Mouse (Mus musculus): ENCODE results near the gene Arhgef3. TPM values are rescaled to one million over a fixed set of nuclear protein-coding genes. Genes with fewer than 3 reads are reported as not detected.
A peak's percentile ranks its signal among the peaks of the same experiment; 100 is the strongest.

Arhgef3 gene
- total RNA-seq, 1 experiment = 7.6 TPM

DNA sequence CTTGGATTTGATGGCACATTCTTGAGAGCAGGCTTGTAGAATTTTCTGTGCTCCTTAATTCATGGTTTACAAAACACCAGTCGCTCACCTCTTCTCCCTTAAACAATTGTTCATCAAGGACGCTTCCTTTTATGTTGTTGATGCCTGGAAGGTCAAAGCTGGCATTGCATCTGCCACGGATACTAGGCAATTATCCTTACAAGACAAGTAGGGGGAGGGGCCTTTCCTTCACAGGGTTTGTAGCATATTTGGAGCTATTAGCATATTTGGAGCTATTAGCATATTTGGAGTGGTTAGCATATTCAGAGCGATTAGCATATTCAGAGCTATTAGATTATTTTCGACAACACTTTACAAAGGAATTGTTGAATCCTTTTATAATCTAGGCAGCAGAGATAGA, 20.5 kb upstream of the Arhgef3 start:
- DNase-seq (ENCODE audit: low read depth, low spot score) = no peak
- Histone ChIP-seq H3K4me1 (ENCODE audit: control insufficient read depth in 2 of 2, insufficient read depth in 2 of 2, low read length in 2 of 2, poor library complexity in 1 of 2) (peaks cover 14 to 18% of the 10 kb centered on the region in 2 experiments), H3K36me3 (ENCODE audit: control insufficient read depth, insufficient read depth, low read length, poor library complexity, severe bottlenecking) (peaks cover 27% of the 10 kb centered on the region), H3K9ac (ENCODE audit: insufficient read depth, low read depth, low read length, poor library complexity, severe bottlenecking) (no peak overlapping the region), H3K9me3 (ENCODE audit: control insufficient read depth, insufficient read depth, low read depth, low read length) (no peaks in the 10 kb centered on the region), H3K27ac (ENCODE audit: insufficient read depth, low read depth, low read length, poor library complexity, severe bottlenecking) (no peak overlapping the region; the same call in 1 of the 2 replicates), H3K4me3 (ENCODE audit: insufficient read depth in 1 of 2, low read depth in 1 of 2, low read length in 2 of 2, poor library complexity in 1 of 2, severe bottlenecking in 1 of 2) (no peak overlapping the region)
- in situ Hi-C loops (cut with MboI; ENCODE audit: low sequenced_read_pairs in 2 of 2, unreplicated experiment in 2 of 2) = no loop called here
- TF ChIP-seq ZNF384 (IDR thresholded peaks at IDR 0.05; ENCODE audit: low read depth, low read length) (no peak), HCFC1 (IDR thresholded peaks at IDR 0.05; ENCODE audit: borderline replicate concordance, insufficient read depth, low read length) (no peak), CHD2 (IDR thresholded peaks at IDR 0.05; ENCODE audit: low read depth, low read length) (no peak), ZC3H11A (IDR thresholded peaks at IDR 0.05; ENCODE audit: borderline replicate concordance, low read depth, low read length) (no peak), MAFK (IDR thresholded peaks at IDR 0.05; ENCODE audit: insufficient read depth, low read depth, low read length) (no peak)

DNA sequence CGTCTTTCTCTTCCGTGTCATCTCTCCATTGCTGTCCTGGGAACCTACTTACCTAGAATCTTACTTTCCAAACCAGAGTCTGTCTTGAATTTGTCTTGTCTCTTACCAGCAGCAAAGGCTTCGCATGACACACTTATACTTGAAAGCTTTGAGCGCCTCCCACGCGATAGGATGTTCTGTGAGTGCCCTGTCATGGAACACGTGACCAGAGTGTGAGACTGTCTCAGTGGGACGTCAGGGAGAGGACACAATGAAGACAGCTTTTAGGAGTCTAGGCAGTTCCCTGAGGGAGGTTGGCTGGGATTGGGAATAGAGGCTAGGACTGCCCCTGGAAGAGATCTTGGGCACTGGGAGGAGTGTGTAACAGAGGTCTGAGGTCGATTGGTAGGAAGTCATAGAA, 18.6 kb upstream of the Arhgef3 start:
- H3K4me1 ChIP-seq (ENCODE audit: control insufficient read depth in 2 of 2, insufficient read depth in 2 of 2, low read length in 2 of 2, poor library complexity in 1 of 2) = peaks cover 14 to 18% of the 10 kb centered on the region in 2 experiments
- H3K9ac ChIP-seq (ENCODE audit: insufficient read depth, low read depth, low read length, poor library complexity, severe bottlenecking) = no peak overlapping the region; the same call in 1 of the 2 replicates
- H3K9me3 ChIP-seq (ENCODE audit: control insufficient read depth, insufficient read depth, low read depth, low read length) = no peaks in the 10 kb centered on the region
- H3K36me3 ChIP-seq (ENCODE audit: control insufficient read depth, insufficient read depth, low read length, poor library complexity, severe bottlenecking) = peaks cover 43% of the 10 kb centered on the region
- no peak for DNase-seq (ENCODE audit: low read depth, low spot score)
- H3K27ac ChIP-seq (ENCODE audit: insufficient read depth, low read depth, low read length, poor library complexity, severe bottlenecking) = peak overlapping the region; percentile 28
- no peak overlapping the region for H3K4me3 ChIP-seq (ENCODE audit: insufficient read depth in 1 of 2, low read depth in 1 of 2, low read length in 2 of 2, poor library complexity in 1 of 2, severe bottlenecking in 1 of 2)
- TF ChIP-seq ZC3H11A (IDR thresholded peaks at IDR 0.05; ENCODE audit: borderline replicate concordance, low read depth, low read length) (no peak), ZNF384 (IDR thresholded peaks at IDR 0.05; ENCODE audit: low read depth, low read length) (no peak), CHD2 (IDR thresholded peaks at IDR 0.05; ENCODE audit: low read depth, low read length) (no peak), MAFK (IDR thresholded peaks at IDR 0.05; ENCODE audit: insufficient read depth, low read depth, low read length) (no peak), HCFC1 (IDR thresholded peaks at IDR 0.05; ENCODE audit: borderline replicate concordance, insufficient read depth, low read length) (no peak)
- in situ Hi-C loops (cut with MboI; ENCODE audit: low sequenced_read_pairs in 2 of 2, unreplicated experiment in 2 of 2) = no loop called here

DNA sequence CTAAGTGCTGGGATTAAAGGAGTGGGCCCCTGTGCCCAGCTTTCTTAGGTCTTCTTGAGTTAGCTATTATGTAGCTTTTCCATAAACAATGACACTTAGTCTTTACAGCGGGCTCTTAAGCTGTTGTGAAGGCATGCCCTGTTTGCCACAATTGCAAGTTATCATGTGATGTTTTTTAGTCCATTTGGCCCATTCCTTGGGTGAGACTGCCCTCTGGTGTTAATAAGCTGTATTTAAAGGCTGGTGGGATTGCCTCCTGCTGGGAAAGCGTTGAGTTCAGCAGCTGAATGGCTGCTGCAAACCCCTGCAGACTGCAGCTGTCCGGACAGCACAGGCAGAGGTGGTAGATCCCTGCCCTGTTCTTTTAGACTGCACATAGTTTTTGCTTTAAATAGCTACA, 17.9 kb upstream of the Arhgef3 start:
- Histone ChIP-seq H3K4me1 (ENCODE audit: control insufficient read depth in 2 of 2, insufficient read depth in 2 of 2, low read length in 2 of 2, poor library complexity in 1 of 2) (peaks cover 14 to 18% of the 10 kb centered on the region in 2 experiments), H3K9me3 (ENCODE audit: control insufficient read depth, insufficient read depth, low read depth, low read length) (no peaks in the 10 kb centered on the region), H3K9ac (ENCODE audit: insufficient read depth, low read depth, low read length, poor library complexity, severe bottlenecking) (no peak overlapping the region; the same call in 1 of the 2 replicates), H3K27ac (ENCODE audit: insufficient read depth, low read depth, low read length, poor library complexity, severe bottlenecking) (peak overlapping the region; percentile 28; the same call in 1 of the 2 replicates), H3K36me3 (ENCODE audit: control insufficient read depth, insufficient read depth, low read length, poor library complexity, severe bottlenecking) (peaks cover 48% of the 10 kb centered on the region), H3K4me3 (ENCODE audit: insufficient read depth in 1 of 2, low read depth in 1 of 2, low read length in 2 of 2, poor library complexity in 1 of 2, severe bottlenecking in 1 of 2) (no peak overlapping the region)
- DNase-seq (ENCODE audit: low read depth, low spot score) = peak; percentile 70
- in situ Hi-C loops (cut with MboI; ENCODE audit: low sequenced_read_pairs in 2 of 2, unreplicated experiment in 2 of 2) = no loop called here
- TF ChIP-seq HCFC1 (IDR thresholded peaks at IDR 0.05; ENCODE audit: borderline replicate concordance, insufficient read depth, low read length) (no peak), ZC3H11A (IDR thresholded peaks at IDR 0.05; ENCODE audit: borderline replicate concordance, low read depth, low read length) (peak; percentile 93)

DNA sequence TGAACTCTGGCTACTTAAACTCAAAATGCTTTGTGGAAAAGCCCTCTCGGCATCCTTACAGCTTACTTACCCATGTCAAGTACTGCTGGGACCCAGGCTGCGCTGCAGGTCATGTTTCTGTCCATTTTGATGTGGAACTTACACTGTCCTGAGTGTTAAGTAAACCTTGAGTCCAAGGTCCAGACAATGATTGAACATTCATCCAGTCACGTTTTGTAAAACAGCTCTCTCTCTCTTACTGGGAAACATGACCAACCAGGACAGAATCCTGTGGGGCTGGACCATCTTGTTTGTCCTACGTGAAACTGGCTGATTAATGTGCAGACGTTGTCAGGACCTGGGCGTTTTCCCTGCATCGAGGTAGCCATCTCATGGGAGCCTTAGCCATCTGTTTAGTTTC, 13.0 kb upstream of the Arhgef3 start:
- no peak overlapping the region for H3K9ac ChIP-seq (ENCODE audit: insufficient read depth, low read depth, low read length, poor library complexity, severe bottlenecking)
- no peak overlapping the region for H3K4me3 ChIP-seq (ENCODE audit: insufficient read depth in 1 of 2, low read depth in 1 of 2, low read length in 2 of 2, poor library complexity in 1 of 2, severe bottlenecking in 1 of 2)
- TF ChIP-seq MAFK (IDR thresholded peaks at IDR 0.05; ENCODE audit: insufficient read depth, low read depth, low read length) (no peak), CHD2 (IDR thresholded peaks at IDR 0.05; ENCODE audit: low read depth, low read length) (no peak)
- H3K9me3 ChIP-seq (ENCODE audit: control insufficient read depth, insufficient read depth, low read depth, low read length) = no peaks in the 10 kb centered on the region
- H3K4me1 ChIP-seq (ENCODE audit: control insufficient read depth in 2 of 2, insufficient read depth in 2 of 2, low read length in 2 of 2, poor library complexity in 1 of 2) = peaks cover 0 to 20% of the 10 kb centered on the region in 2 experiments; a peak in 2 of 4 replicates
- in situ Hi-C loops (cut with MboI; ENCODE audit: low sequenced_read_pairs in 2 of 2, unreplicated experiment in 2 of 2) = no loop called here
- H3K36me3 ChIP-seq (ENCODE audit: control insufficient read depth, insufficient read depth, low read length, poor library complexity, severe bottlenecking) = peaks cover 51% of the 10 kb centered on the region
- no peak overlapping the region for H3K27ac ChIP-seq (ENCODE audit: insufficient read depth, low read depth, low read length, poor library complexity, severe bottlenecking)
- DNase-seq (ENCODE audit: low read depth, low spot score) = no peak

DNA sequence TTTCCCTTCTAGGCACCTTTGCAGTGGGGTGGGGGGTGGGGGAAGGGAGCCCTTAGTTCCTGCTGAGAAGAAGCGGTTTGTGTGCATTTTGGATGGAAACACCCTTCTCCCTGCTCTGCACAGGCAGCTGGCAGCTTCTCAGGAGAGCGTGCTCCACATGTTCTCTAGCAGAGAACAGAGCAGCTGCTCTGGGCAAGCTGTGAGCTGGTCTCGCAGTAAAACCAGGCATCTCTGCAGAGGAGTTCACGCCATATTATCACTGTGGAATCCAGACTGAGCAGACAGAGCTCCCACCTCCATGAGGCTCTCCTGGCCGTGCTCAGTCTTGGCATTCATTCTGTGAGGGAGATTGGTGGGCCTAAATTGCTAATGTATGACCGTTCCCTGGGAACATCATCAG, 12.0 kb upstream of the Arhgef3 start:
- H3K27ac ChIP-seq (ENCODE audit: insufficient read depth, low read depth, low read length, poor library complexity, severe bottlenecking) = no peak overlapping the region
- H3K9ac ChIP-seq (ENCODE audit: insufficient read depth, low read depth, low read length, poor library complexity, severe bottlenecking) = no peak overlapping the region
- H3K4me1 ChIP-seq (ENCODE audit: control insufficient read depth in 2 of 2, insufficient read depth in 2 of 2, low read length in 2 of 2, poor library complexity in 1 of 2) = peaks cover 0 to 20% of the 10 kb centered on the region in 2 experiments; a peak in 2 of 4 replicates
- H3K9me3 ChIP-seq (ENCODE audit: control insufficient read depth, insufficient read depth, low read depth, low read length) = no peaks in the 10 kb centered on the region
- peaks cover 53% of the 10 kb centered on the region for H3K36me3 ChIP-seq (ENCODE audit: control insufficient read depth, insufficient read depth, low read length, poor library complexity, severe bottlenecking)
- in situ Hi-C loops (cut with MboI; ENCODE audit: low sequenced_read_pairs in 2 of 2, unreplicated experiment in 2 of 2) = no loop called here
- DNase-seq (ENCODE audit: low read depth, low spot score) = no peak
- H3K4me3 ChIP-seq (ENCODE audit: insufficient read depth in 1 of 2, low read depth in 1 of 2, low read length in 2 of 2, poor library complexity in 1 of 2, severe bottlenecking in 1 of 2) = no peak overlapping the region
- TF ChIP-seq MAFK (IDR thresholded peaks at IDR 0.05; ENCODE audit: insufficient read depth, low read depth, low read length) = no peak
- no peak for TF ChIP-seq ZC3H11A (IDR thresholded peaks at IDR 0.05; ENCODE audit: borderline replicate concordance, low read depth, low read length)
- no peak for TF ChIP-seq HCFC1 (IDR thresholded peaks at IDR 0.05; ENCODE audit: borderline replicate concordance, insufficient read depth, low read length)
- TF ChIP-seq CHD2 (IDR thresholded peaks at IDR 0.05; ENCODE audit: low read depth, low read length) = no peak
- no peak for TF ChIP-seq ZNF384 (IDR thresholded peaks at IDR 0.05; ENCODE audit: low read depth, low read length)

Measured in ES-E14 (cell line).